Mouse (Mus musculus) neural tube, embryonic 13.5 days (tissue): Measurements from ENCODE around the gene Gltp. TPM values are rescaled to one million over a fixed set of nuclear protein-coding genes. Genes with fewer than 3 reads are reported as not detected.

ENCODE experiments used
- ATAC-seq: fragments of 200-750 bp; cut with Nextera tagmentation; 2 replicates; pipeline ENCODE4 v1.8.0; 2017; ENCODE audit warnings: low read depth, mild to moderate bottlenecking, moderate TSS enrichment, moderate library complexity
- H3K27ac ChIP-seq: fragments of 300-500 bp; sonication (generic); replicated peaks from 2 replicates; pipeline ENCODE4 v1.5.1; 2015; ENCODE audit warnings: moderate library complexity, mild to moderate bottlenecking, inconsistent platforms
- H3K27me3 ChIP-seq: fragments of 300-500 bp; sonication (generic); 2 replicates; pipeline ENCODE4 v1.6.1; 2015; ENCODE audit warnings: mild to moderate bottlenecking, inconsistent platforms
- H3K36me3 ChIP-seq: fragments of 300-500 bp; sonication (generic); 2 replicates; pipeline ENCODE4 v1.6.1; 2015; ENCODE audit warnings: mild to moderate bottlenecking, inconsistent platforms
- H3K4me1 ChIP-seq: fragments of 300-500 bp; sonication (generic); replicated peaks from 2 replicates; pipeline ENCODE4 v1.6.1; 2015; ENCODE audit warnings: inconsistent platforms
- H3K4me2 ChIP-seq: fragments of 300-500 bp; sonication (generic); 2 replicates; pipeline ENCODE4 v1.6.1; 2015; ENCODE audit warnings: inconsistent platforms, mild to moderate bottlenecking, moderate library complexity
- H3K4me3 ChIP-seq: fragments of 300-500 bp; sonication (generic); 2 replicates; pipeline ENCODE4 v1.5.1; 2015; ENCODE audit warnings: mild to moderate bottlenecking, inconsistent platforms
- H3K9ac ChIP-seq: fragments of 300-500 bp; sonication (generic); 2 replicates; pipeline ENCODE4 v1.6.1; 2015; ENCODE audit warnings: moderate library complexity, mild to moderate bottlenecking, inconsistent platforms
- H3K9me3 ChIP-seq: fragments of 300-500 bp; sonication (generic); 2 replicates; pipeline ENCODE4 v1.6.1; 2016; ENCODE audit warnings: inconsistent platforms
- WGBS: fragments of 180-500 bp; shearing (Covaris S2); methylation state at CpG from one replicate; pipeline ENCODE4 v1.1.7; 2015; 5-methylcytosine and 5-hydroxymethylcytosine counted together
- polyA plus RNA-seq: library from polyadenylated mRNA; unstranded; fragments of >200 nt; fragmentation: Nextera tagmentation; extraction: Ambion mirVana; gene quantifications from 2 replicates; pipeline ENCODE4 v1.2.1, GENCODE M21; 2015

The Gltp gene
- polyA plus RNA-seq, 1 experiment from 2014 or later: 41.4 TPM

DNA sequence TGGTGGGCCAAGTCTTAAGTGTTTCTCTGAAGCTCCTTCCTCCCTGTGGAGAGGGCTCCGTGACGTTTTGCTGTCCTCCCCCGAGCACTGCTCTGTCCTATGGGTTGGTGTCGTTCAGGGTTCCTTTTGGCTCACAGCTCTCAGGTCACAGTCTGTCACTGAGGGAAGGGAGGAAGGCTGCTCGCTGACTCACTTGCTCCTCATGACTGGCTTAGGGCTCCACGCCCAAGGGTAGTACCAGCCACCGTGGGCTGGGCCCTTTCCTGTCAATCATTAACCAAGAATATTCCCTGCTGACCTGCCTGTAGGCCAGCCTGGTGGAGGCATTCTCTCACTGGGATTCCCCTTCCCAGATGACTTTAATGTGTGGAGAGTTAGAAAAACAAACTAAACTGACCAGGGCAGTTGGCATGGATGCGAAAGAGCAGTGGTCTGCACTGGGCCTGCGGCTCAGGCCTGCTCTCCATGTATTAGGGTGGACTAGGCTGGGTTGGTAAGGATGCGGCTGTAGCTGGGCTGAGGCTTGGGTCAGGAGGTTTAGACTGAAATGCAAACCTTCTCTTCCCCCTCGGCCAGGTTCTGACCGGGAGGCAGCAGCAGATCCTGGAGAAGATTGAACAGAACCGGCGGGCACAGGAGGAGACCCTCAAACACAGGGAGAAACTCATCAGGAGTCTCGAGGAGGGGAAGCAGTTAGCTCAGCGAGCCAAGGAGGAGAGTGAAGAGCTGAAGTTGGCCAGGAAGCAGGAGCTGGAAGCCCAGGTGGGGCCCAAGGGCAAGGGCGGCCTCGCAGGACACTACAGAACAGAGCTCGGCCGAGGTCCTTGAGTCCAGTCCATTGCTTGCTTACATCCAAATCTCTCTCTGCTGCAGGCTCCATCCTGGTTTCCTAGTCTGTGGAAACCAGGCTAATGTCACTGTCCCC is 28.5 kb upstream of the Gltp start:
- Histone ChIP-seq H3K4me3 (no peak overlapping the region), H3K4me1 (0 out of 2 replicates have a peak, but pooled peaks cover 6% of the 10 kb centered on the region), H3K27me3 (no peaks in the 10 kb centered on the region), H3K27ac (no peak overlapping the region), H3K9ac (no peak overlapping the region), H3K36me3 (peaks cover 99% of the 10 kb centered on the region), H3K4me2 (no peak overlapping the region), H3K9me3 (no peaks in the 10 kb centered on the region)
- 90% methylated on average over 20 of the region's 20 CpGs for WGBS
- ATAC-seq: no peak

DNA sequence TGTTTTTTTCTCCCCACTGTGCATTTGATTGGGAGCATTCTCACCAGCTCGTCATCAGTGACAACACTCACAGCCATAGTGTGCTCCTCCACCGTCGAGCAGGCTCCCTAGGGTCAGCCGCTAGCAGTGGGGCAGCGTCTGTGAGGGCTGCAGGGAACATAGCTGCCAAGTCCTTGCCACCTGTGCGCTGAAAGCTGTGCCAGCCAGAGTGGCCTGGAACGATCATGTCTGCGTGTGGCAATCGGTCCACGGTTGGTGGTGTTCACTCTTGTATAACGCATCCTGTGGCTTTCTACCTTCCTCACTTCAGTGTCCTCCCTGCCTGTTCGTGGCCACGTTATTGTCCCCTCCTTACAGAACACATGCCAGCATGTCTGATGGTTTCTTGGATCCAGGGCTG is 27.7 kb upstream of the Gltp start:
- H3K9me3 ChIP-seq: no peaks in the 10 kb centered on the region
- H3K4me2 ChIP-seq: no peak overlapping the region
- ATAC-seq: no peak
- no peak overlapping the region for H3K27ac ChIP-seq
- H3K4me1 ChIP-seq: 0 out of 2 replicates have a peak, but pooled peaks cover 6% of the 10 kb centered on the region
- no peaks in the 10 kb centered on the region for H3K27me3 ChIP-seq
- no peak overlapping the region for H3K4me3 ChIP-seq
- H3K36me3 ChIP-seq: peaks cover 99% of the 10 kb centered on the region
- no peak overlapping the region for H3K9ac ChIP-seq
- WGBS: 84% methylated on average over 13 of the region's 13 CpGs

DNA sequence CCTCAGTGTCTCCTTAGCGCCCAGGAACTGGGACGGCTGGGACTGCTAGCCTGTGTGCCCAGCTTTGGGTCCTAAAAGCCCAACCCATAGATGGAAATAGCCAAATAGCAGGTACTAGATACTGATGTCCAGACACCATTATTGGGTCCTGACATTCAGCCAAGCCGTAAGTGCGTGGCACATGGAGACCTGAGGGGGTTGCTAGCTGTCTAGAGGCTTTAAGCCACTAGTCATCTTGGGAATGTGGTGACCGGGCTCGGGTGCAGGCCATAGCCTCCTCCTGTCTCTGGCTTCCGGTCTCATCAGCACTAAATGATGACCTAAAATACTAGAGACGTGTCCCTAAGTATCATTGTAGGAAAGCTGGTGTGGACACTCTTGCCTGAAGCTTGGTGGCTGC is 27.2 kb upstream of the Gltp start:
- H3K4me2 ChIP-seq: no peak overlapping the region
- H3K4me3 ChIP-seq: no peak overlapping the region
- no peak overlapping the region for H3K27ac ChIP-seq
- H3K9ac ChIP-seq: no peak overlapping the region; the same call in 1 of the 2 replicates
- H3K27me3 ChIP-seq: no peaks in the 10 kb centered on the region
- H3K9me3 ChIP-seq: no peaks in the 10 kb centered on the region
- H3K4me1 ChIP-seq: 0 out of 2 replicates have a peak, but pooled peaks cover 6% of the 10 kb centered on the region
- 95% methylated on average over 8 of the region's 8 CpGs for WGBS
- peaks cover 100% of the 10 kb centered on the region for H3K36me3 ChIP-seq
- no peak for ATAC-seq

DNA sequence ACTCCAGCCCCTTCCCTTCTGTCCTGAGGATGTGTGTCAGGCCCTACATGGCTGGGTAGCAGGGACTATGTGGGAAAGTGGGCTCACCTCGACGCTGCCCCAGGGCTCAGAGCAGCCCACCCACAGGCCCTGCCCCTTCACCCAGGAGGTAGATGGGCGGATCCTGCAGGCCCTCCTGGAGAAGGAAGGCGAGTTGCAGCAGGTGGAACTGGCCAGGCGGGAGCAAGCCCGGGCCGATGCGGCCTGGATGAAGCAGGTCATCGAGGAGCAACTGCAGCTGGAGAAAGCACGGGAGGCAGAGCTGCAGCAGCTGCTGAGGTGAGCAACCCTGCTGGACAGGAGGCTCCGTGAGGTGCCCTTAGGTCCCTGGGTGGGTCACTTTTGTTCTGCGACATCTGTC is 26.5 kb upstream of the Gltp start:
- H3K36me3 ChIP-seq: peaks cover 99% of the 10 kb centered on the region
- WGBS: 92% methylated on average over 12 of the region's 12 CpGs
- H3K9ac ChIP-seq: no peak overlapping the region

DNA sequence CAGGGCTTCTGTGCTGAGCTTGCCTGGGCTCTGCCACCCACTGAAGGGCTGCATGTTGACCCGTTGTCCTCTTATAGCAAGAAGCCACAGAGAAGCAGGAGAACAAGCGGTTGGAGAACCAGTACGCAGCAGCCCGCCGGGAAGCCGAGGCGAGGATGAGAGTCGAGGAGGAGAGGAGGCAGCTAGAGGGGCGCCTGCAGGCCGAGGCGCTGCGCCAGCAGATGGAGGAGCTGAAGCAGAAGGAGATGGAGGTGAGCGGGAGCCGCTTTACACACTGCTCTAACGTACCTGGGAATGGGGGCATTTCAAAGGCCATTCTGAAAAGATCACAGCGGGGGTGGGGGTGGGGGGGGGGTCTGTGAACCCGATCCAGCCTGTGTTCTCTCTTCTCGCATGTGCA is 23.8 kb upstream of the Gltp start:
- H3K27ac ChIP-seq: no peak overlapping the region
- H3K4me1 ChIP-seq: no peaks in the 10 kb centered on the region
- no peaks in the 10 kb centered on the region for H3K27me3 ChIP-seq
- 95% methylated on average over 18 of the region's 18 CpGs for WGBS
- H3K9me3 ChIP-seq: no peaks in the 10 kb centered on the region
- no peak for ATAC-seq
- H3K4me3 ChIP-seq: no peak overlapping the region
- no peak overlapping the region for H3K4me2 ChIP-seq
- peaks cover 99% of the 10 kb centered on the region for H3K36me3 ChIP-seq
- H3K9ac ChIP-seq: no peak overlapping the region

More for the DNA sequence above, 26.5 kb upstream of the Gltp start:
- H3K4me3 ChIP-seq: no peak overlapping the region
- no peak overlapping the region for H3K4me2 ChIP-seq
- no peak overlapping the region for H3K27ac ChIP-seq
- 0 out of 2 replicates have a peak, but pooled peaks cover 6% of the 10 kb centered on the region for H3K4me1 ChIP-seq
- H3K9me3 ChIP-seq: no peaks in the 10 kb centered on the region
- no peaks in the 10 kb centered on the region for H3K27me3 ChIP-seq
- no peak for ATAC-seq

DNA sequence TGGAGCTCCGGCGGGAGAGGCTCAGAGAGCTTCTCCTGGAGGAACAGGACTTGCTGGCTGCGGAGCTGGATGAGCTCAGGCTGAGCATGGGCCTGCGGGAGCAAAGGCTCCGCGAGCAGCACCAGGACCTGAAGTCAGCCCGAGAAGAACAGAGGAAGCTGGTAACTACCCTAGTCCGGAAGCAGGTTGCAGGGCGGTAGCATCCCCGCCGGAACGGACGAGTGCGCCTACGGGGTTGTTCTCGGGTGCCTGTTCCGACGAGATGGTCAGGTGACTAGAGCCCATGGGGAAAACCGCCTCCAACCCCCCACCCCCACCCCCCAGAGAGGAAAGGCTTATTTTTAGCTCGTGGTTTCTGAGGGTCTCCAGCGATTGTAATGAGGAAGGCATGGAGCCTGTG is 18.6 kb upstream of the Gltp start:
- no peak for ATAC-seq
- WGBS: 92% methylated on average over 21 of the region's 21 CpGs
- no peaks in the 10 kb centered on the region for H3K9me3 ChIP-seq
- peaks cover 8% of the 10 kb centered on the region for H3K4me1 ChIP-seq
- H3K27me3 ChIP-seq: no peaks in the 10 kb centered on the region
- no peak overlapping the region for H3K27ac ChIP-seq
- no peak overlapping the region for H3K4me2 ChIP-seq
- H3K9ac ChIP-seq: no peak overlapping the region
- H3K36me3 ChIP-seq: peaks cover 52% of the 10 kb centered on the region
- H3K4me3 ChIP-seq: no peak overlapping the region

DNA sequence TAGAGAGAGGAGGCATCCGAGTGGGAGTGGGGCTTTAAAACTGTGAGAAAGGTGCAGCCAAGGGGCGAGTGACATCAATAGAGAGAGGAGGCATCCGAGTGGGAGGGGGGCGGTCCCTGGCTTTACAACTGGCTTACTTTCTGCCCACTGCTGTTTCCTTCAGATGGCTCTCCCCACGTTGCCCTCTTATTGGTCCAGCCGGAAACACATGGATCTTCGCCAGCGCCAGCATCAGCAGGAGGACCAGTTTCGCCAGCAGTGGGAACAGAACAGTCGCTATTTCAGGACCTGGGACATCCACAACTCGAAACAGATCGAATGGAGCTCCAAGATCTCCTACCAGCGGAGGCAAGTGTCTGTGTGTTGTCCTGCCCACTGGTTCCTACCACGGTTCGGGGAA is 17.7 kb upstream of the Gltp start:
- Histone ChIP-seq H3K4me2 (peak overlapping the region; percentile 69), H3K4me1 (peaks cover 8% of the 10 kb centered on the region), H3K27me3 (no peaks in the 10 kb centered on the region), H3K4me3 (peak overlapping the region; percentile 75), H3K9ac (peak overlapping the region; percentile 76), H3K36me3 (peaks cover 43% of the 10 kb centered on the region), H3K9me3 (no peaks in the 10 kb centered on the region), H3K27ac (no peak overlapping the region)
- no peak for ATAC-seq
- 51% methylated on average over 15 of the region's 15 CpGs for WGBS

DNA sequence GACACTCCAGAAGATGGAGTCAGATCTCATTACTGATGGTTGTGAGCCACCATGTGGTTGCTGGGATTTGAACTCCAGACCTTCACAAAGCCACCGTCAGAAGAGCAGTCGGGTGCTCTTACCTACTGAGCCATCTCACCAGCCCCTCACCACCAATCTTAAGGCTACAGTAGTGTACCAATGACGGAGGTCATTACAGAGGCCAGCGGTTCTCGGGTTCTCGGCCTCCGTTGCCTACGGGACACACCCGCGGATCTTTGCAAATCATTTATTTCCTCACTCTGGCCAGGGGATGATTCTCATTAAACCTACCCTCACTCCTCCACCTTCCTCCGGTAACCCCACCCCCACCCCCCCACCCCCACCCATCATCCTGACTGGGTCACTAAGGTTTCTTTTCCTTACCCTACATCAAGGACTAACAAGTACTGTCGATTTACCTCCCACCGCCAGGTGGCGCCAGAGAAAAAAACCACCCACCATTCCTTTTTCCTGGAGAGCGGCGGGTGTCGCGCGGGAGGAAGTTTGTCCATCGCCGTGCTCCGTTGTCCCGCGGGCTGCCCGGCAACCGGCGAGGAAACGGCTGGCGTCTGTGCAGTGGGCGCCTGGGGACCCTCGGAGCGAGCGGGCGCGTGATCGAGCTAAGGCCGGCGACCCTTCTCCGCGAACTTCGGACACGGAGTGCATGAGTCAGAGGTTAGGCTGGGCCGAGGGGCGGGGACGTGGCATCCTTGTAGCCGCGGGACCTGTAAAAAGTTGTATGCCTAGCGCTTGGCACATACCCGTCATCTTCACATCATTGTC is 16.7 kb upstream of the Gltp start, which contains the start of gene Tchp:
Gene Tchp (plus strand): TSS at position 496 of the 804 bp plus-strand sequence.
- 3% methylated on average over 49 of the region's 49 CpGs for WGBS

DNA sequence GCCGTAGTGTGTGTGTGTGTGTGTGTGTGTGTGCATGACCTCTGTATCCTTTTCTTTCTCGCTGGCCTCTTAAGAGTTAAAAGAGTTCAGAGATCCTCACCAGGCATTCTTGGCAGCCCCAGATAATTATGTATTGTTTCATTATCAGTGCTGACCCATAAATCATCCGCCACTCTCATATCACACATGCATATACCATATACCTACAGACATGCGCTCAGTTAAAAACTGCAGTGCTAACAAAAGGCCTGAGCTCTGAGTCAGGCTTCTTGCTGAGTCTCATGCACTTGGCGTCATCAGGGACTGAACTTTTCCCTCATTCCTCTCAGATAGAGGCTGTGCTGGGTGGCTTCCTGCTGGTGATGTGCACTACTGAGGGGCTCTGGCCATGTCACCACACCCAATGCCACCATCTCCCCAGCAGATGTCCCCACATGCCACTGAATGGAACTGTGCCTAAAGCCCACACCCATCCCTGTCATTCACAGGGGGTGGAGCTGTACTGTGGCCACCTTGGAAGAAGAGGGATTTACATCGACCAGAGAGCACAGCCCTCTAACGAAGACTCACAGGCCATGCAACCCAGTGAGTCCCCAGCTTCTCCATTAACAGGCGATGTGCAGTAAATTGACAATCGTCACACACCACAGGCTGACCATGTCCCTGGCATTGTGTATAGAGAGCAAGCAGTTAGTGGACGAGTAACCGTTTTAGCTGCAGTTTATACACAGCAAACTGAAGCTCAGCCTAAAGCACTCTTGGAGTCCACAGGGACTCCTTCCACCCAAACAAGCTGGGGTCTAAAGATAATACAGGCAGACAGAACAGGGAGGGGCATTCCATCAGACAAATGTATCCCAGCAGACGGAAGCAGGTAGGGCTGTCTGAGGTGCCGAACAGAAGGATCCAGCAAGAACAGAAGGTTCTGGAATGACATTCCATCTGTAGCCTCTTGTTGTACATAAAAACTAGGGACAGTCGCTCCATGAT is 11.9 kb upstream of the Gltp start:
- ATAC-seq: no peak
- Histone ChIP-seq H3K27ac (no peak overlapping the region), H3K4me3 (no peak overlapping the region), H3K36me3 (no peaks in the 10 kb centered on the region), H3K4me2 (no peak overlapping the region), H3K9me3 (no peaks in the 10 kb centered on the region), H3K27me3 (no peaks in the 10 kb centered on the region), H3K9ac (peak overlapping the region; percentile 31; the same call in 1 of the 2 replicates), H3K4me1 (no peaks in the 10 kb centered on the region)
- WGBS: 62% methylated on average over 14 of the region's 14 CpGs

More for the DNA sequence above, 16.7 kb upstream of the Gltp start, which contains the start of gene Tchp:
- Histone ChIP-seq H3K4me2 (peak within 1 kb of the TSS; percentile 69), H3K9me3 (no peaks in the 10 kb centered on the region), H3K27ac (no peak within 1 kb of the TSS), H3K9ac (peak within 1 kb of the TSS; percentile 76), H3K4me3 (peak within 1 kb of the TSS; percentile 75), H3K4me1 (peaks cover 8% of the 10 kb centered on the region), H3K36me3 (peaks cover 34% of the 10 kb centered on the region), H3K27me3 (no peaks in the 10 kb centered on the region)
- ATAC-seq: peak; percentile 86

DNA sequence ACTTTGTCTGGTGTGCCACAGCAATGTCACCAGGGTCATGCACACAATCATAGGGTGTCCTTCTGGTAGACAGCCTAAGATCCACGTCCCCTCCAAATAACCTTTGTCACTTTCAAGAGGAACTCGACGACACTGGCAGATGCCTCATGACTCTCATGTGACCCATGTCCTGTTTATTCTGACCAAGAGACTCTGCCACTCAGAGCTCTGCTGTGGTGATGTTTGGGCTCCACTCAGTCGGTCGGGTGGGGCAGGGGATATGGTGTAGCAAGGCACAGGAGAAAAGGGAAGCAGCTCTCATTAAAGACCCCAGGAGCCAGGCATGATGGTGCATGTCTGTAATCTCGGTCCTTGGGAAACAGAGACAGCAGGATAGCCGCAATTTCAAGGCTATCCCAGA is 8.2 kb upstream of the Gltp start:
- Histone ChIP-seq H3K4me2 (no peak overlapping the region), H3K9ac (no peak overlapping the region), H3K27me3 (peaks cover 4% of the 10 kb centered on the region; the same call in 1 of the 2 replicates), H3K27ac (no peak overlapping the region), H3K4me1 (no peaks in the 10 kb centered on the region), H3K4me3 (no peak overlapping the region), H3K36me3 (no peaks in the 10 kb centered on the region), H3K9me3 (no peaks in the 10 kb centered on the region)
- 62% methylated on average over 7 of the region's 7 CpGs for WGBS
- no peak for ATAC-seq

DNA sequence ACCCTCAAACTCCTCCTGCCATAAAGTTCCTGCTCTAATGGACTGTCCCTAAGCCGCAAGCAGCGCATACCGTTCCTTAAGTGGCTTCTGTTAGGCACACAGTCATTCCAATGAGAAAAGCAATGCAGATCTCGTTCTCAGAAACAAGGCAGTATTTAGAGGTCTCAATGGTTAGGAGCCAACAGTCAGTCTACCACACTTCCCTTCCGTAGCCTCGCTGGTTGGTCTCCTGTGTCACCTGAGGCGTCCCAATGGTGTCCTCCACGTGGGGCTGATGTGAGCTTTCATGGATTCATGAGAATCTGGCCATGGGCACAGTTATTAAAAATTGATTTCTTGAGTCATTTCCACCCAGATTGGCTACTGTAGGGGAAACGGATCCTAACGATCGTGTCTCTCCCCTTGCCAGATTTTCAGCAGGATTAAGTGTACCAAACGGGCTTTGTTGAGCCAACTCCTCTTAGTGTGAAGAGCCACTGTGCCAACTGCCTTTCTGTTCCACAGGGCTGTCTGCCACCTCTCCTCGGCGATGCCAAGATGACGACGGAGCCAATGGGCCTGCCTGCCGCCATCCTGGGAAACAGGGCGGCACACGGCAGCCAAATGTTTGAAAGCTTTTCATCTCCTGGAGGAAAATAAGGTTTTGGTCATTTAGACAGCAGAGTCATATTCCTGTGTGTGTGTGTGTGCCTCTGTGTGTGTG is 7.4 kb upstream of the Gltp start:
- no peak for ATAC-seq
- Histone ChIP-seq H3K4me2 (no peak overlapping the region), H3K9ac (no peak overlapping the region), H3K9me3 (no peaks in the 10 kb centered on the region), H3K4me3 (no peak overlapping the region), H3K36me3 (no peaks in the 10 kb centered on the region), H3K27me3 (peaks cover 6% of the 10 kb centered on the region; the same call in 1 of the 2 replicates), H3K27ac (no peak overlapping the region), H3K4me1 (no peaks in the 10 kb centered on the region)
- 84% methylated on average over 19 of the region's 19 CpGs for WGBS
